Mouse (Mus musculus): ENCODE data around the gene Plod3. TPM values are rescaled to one million over a fixed set of nuclear protein-coding genes. Genes with fewer than 3 reads are reported as not detected.

Plod3 gene
- polyA plus RNA-seq (2017; shearing (Covaris generic)), result 13.6 TPM

GRCm38 (mm10) chr5:136986695-136987137 lies at the start of gene Plod3:
TSS of gene Plod3 (plus strand) at chr5:136987019.

GRCm38 (mm10) chr5:136953015-136953414 lies 33.8 kb upstream of the Plod3 start, which contains the start of gene Fis1:
TSS of gene Fis1 (plus strand) at chr5:136953275.

GRCm38 (mm10) chr5:136966331-136966730 lies 20.5 kb upstream of the Plod3 start, which contains the start of gene Cldn15:
TSS of gene Cldn15 (plus strand) at chr5:136966616.

GRCm38 (mm10) chr5:136987934-136988271 lies 1.1 kb downstream of the Plod3 start, which contains the start of gene Znhit1:
TSS of gene Znhit1 (minus strand) at chr5:136988021.

GRCm38 (mm10) chr5:137026092-137026491 lies 39.3 kb downstream of the Plod3 start, which contains the start of gene Vgf:
TSS of gene Vgf (plus strand) at chr5:137026392.

GRCm38 (mm10) chr5:137045402-137046323 lies 58.8 kb downstream of the Plod3 start, which contains the start of gene Ap1s1:
TSS of gene Ap1s1 (minus strand) at chr5:137046135.

Other genes with a start within 250 kb of the Plod3 start
- not detected for gene Col26a1, start 103.8 kb upstream of the Plod3 start, polyA plus RNA-seq (2017; shearing (Covaris generic))
- 10.3 TPM for gene Ift22, start 78.9 kb upstream of the Plod3 start, polyA plus RNA-seq (2017; shearing (Covaris generic))
- 320 TPM for gene Fis1, start 33.7 kb upstream of the Plod3 start, polyA plus RNA-seq (2017; shearing (Covaris generic))
- not detected for gene Cldn15, start 20.4 kb upstream of the Plod3 start, polyA plus RNA-seq (2017; shearing (Covaris generic))
- 68.7 TPM for gene Znhit1, start 1.0 kb downstream of the Plod3 start, polyA plus RNA-seq (2017; shearing (Covaris generic))
- not detected for gene Vgf, start 39.4 kb downstream of the Plod3 start, polyA plus RNA-seq (2017; shearing (Covaris generic))
- 100 TPM for gene Ap1s1, start 59.1 kb downstream of the Plod3 start, polyA plus RNA-seq (2017; shearing (Covaris generic))
- not detected for gene Serpine1, start 85.2 kb downstream of the Plod3 start, polyA plus RNA-seq (2017; shearing (Covaris generic))
- 23.0 TPM for gene Trim56, start 129.2 kb downstream of the Plod3 start, polyA plus RNA-seq (2017; shearing (Covaris generic))
- gene Muc3, start 162.3 kb downstream of the Plod3 start, polyA plus RNA-seq (2017; shearing (Covaris generic)), result not detected
- 1.8 TPM for gene Muc3a, start 225.4 kb downstream of the Plod3 start, polyA plus RNA-seq (2017; shearing (Covaris generic))